Mouse (Mus musculus) embryo, embryonic 10.5 days (tissue): Measurements from ENCODE around the gene Zcchc7.

Experiments used
- DNase-seq: peaks from one replicate; pipeline ENCODE4 v3.0.0-alpha.2; 2015; ENCODE audit warnings: low spot score

The Zcchc7 gene

DNA sequence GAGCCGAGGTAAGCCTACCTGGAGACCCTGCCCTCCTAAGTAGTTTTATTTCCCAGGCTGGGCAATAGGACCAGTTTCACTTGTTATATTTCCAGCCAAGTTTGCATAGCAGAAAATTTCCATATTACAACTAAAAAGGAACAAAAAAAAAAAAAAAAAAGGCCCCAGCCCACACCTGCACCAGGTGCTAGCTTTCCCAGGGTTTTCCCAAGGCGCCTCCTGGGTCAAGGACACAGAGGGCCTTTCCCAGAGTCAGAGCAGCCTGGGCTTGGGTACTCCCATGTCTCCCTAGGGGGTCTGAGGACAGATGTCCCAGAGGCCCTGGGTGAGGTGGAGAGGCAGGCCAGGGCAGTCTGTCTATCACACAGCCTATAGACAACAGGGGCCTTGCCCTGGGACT, 209.5 kb downstream of the Zcchc7 start:
- no peak for DNase-seq

DNA sequence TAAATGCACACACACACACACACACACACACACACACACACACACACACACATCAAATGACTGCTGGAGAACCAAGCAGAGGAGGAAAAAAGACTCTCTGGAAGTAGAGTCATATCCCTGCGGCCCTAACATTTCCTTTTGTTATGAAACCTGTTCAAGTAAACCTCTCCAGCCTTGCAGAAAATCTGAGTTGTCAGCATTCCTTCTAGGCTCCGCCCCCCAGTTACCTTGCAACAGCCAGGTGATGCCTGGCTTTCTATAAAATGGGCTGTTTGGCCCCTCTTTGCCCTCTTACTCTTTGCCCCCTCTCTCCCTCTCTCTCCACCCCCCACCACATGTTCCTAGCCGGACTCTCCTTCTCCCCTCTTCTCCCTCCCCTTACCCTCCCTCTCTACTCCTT, 210.1 kb downstream of the Zcchc7 start:
- no peak for DNase-seq

DNA sequence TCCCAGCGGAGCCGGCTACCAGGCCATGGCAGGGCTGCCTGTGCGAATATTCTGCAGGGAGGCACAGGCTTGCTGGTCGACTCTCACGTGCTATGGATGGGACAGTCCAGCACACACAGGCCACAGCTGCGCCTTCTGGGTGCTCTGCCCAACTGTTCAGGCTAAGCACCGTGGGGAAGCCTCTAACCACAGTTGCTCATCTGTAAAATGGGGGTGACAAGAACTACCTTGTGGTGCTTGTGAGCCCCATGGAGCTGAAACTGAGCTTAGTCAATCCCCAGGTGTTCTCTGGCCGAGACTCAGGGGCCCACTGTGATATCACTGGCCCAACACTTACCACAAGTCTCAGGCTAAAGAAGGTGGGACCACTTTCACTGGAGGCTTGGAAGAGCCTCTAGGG, 211.7 kb downstream of the Zcchc7 start:
- no peak for DNase-seq

DNA sequence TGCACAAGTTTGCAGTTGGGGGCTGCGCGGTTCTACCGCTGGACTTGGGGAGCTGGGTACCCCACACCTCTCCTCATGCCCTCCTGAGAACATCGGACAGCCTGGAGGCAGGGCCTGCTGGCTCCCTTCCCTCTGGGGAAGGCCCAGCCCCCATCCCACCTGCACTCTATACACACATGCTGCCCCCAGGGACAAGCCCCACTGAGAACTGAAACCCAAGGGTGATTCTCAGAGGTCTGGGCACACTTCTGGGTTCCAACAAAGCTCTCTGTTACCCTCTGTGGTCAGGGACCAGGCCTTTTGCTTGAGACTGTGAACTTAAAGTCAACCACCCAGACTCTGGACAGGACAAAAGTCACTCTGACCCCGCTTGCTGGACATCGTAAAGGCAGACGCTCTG, 214.4 kb downstream of the Zcchc7 start:
- DNase-seq, result no peak

DNA sequence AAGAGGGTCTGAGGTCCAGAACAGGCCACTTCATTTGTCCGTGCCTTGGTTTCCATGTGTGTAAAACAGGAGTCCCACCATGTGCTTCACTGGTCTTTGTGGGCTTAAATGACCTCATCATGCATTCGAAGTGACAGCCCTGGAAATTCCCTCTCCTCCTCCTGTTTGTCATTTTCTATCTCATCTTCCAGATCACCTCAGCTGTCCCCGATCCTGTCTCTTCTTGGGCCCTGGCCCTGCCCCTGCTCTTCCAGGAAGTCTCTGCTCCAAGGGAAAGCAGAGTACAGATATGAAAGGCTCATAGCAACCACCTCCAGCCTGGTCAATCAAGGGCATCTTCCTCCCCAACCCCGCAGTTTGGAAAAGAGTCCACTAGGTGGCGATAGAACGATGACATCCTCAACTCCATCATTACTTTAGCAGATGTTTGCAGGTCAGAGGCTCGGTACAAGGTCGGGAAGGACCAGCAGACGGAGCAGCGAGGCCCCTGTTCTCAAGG, 215.0 kb downstream of the Zcchc7 start:
- peak; percentile 90 for DNase-seq

DNA sequence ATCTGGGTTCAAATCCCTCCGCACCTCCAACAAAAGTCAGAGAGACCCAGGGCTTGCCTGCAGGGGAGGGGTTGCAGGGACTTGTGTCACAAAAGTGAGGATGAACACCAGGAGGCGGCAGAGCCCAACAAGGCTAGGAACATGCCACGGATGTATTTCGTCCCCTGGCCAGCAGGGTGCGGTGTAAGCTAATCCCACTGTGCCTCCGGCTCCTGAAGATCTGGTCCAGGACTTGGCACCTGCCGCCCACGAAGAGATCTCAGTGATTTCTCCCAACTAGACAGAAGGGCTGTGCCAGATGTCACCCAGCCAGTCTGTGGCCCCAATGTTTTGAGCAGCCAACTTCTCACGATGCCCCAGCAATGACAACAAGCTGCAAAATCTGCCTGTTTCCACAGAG, 217.8 kb downstream of the Zcchc7 start:
- DNase-seq, result peak; percentile 94

DNA sequence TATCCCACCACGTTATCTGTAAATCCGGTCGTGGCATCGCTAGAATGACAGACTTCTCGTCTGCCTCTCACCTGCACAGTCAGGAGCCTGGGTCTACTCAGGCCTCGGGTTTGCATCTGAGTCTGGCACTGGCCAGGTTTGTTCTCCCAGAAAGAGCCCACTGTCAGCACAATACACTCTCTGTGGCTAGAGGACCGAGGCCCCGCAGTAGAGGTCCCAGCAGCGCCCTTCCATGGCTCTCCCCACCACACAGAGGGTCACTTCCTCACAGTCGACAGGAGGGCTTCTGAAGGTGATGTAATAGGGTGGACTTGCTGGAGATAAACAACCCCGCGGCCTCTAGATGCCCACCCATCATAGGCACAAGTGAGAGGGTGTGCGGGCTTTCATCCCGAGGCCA, 218.2 kb downstream of the Zcchc7 start:
- no peak for DNase-seq

DNA sequence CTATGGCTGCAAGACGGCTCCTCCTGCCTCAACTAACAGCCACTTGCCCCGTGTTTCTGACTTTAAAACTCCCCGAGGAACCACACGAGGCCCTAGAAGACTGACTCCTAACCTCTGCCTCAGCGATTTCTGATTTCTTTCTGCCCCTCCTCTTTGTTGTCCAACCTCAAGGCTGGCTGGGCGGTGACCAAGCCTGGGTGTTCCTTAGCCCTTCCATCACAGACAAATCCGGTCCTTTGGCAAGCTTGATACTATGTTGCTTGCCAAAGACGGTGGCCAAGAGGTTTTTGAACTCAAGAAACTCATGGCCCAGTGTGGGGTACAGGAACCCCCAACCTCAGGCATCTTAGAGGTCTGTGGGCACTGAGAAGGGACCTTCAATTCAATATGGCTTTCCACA, 218.7 kb downstream of the Zcchc7 start:
- DNase-seq, result no peak

DNA sequence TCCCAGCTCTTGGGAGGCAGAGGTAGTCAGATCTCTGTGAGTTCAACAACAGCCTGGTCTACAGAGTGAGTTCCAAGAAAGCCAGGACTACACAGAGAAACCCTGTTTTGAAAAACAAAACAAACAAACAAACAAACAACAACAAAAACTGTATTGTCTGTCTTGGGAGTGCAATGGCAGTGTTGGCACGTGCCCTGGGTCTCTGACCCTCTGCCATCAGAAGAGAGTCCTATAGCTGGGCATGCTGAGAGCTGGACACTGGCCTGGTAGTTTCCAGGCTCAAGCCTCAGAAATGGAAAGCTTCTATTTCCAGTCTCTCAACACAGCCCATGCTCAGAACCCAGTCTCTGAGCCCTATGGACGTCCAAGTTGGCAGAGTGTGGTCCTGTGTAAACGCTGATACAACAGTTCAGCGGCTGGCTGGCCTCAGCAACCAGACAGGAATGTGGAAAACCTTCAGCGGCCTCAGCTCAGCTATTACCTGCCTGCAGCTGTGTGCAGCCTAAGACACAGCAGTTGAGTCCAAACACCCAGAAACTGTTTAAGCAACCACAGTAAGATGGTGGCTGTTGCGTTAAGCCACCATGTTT, 220.4 kb downstream of the Zcchc7 start:
- no peak for DNase-seq

DNA sequence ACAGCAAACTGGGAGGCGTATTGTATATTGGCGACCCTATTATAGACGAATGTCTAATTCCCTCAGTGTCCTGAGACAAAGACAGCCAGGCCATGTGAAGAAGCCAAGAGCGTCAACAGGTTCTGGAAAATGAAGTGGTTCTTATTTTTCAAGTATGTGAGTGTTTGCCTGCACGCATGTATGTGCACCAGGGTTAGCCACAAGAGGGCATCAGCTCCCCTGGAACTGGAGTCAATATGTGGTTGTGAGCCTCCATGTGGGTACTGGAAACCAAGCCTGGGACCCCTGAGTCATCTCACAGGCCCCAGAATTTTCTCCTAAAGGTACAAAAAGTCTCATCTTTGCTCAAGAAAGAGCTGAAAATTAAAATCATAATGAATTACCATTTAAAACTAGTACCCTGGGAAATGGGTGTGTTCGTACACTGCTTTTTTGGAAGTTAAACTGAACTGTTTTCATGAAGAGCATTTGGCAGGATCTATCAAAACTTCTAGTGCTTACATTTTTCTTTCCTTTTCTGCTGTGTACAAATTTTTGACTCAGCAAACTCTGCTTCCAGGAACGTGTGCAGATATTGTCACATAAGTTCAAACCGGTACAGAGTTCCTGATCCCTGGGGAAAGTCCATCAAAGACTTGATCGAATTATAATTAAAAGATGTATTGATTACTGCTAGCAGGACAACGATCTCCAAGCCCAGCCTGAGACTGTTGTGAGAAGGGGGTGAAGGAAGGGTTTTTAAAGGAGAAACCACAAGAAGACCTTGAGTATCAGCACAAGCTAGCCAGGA, 221.4 kb downstream of the Zcchc7 start:
- no peak for DNase-seq

DNA sequence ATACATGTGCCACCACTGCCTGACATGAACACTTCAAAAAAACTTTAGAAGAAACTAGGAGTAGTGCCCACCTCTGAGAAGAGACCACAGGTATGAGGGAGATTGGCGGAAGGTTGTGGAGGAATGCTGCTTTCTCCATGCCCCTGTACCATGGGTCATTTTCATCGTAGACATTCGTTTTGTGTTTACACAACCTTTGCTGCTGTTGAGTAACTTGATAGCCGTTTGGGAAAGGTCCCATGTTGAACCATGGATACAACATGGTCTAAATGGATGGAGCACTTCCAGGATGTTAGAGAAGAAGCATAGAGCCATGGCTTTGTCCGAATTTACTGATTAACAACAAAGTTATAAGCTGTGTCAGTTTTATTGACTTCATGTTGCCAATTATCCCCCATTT, 222.5 kb downstream of the Zcchc7 start:
- no peak for DNase-seq

DNA sequence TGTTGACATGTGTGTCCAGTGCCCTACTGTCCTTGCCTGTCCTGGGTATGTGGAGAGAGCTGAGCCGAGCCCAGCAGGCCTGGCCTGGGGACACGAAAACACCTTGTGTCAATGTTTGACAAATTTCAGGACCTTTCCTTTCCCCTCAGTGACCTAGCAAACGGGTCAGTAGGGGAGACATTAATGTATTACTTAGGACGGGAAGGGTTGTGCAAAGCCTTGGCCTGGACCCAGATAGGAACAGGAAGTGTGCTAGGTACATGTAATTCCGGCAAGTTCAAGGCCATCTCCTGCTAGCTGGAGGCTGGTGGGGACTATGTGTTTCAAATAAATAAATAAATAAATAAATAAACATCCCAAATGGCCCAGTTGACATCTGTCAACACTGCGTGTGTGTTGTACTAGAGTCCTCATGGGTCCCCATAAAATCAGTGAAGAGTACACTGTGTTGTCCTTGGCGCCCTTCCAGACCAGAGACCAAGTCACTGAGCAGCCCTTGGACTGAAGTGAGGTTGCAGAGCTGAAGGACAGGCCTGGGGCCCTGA, 224.2 kb downstream of the Zcchc7 start:
- DNase-seq, result no peak

DNA sequence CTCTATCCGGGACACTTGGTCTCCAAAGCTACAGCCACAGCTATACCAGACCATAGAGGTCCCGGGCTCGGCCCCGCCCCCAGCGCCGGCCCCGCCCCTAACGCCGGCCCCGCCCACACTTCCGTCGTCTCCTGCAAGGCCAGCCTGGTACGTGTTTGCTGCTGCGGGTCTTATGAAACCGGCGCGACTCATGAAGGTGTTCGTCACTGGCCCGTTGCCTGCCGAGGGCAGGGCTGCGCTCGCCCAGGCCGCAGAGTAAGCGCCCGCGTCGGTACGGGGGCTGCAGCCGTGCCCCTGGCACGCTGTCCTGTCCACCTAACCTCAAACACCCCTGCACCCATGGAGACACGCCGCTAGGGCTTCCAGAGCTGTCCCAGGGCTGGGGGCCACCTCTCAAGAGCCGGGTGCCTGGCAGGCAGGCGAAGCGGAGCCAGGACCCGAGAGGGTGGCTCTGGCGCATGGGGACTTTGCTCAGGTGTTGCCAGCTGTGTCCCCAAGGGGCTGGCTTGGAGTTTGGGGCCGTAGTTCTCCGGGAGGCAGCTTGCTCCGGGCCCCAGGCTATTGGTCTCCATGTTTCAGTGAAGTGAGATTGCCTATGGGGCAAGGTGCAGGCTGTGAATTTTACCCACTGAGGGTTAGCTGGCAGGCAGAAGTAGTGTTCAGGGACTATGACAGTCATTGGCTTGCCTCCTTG, 225.8 kb downstream of the Zcchc7 start, which contains the start of gene Grhpr:
Gene Grhpr (plus strand): TSS at position 116 of the 694 bp plus-strand sequence.
- DNase-seq, result peak; percentile 88
